Mouse (Mus musculus) lung, embryonic 14.5 days (tissue): ENCODE results near the gene Cnp. TPM values are rescaled to one million over a fixed set of nuclear protein-coding genes. Genes with fewer than 3 reads are reported as not detected.
A peak's percentile ranks its signal among the peaks of the same experiment; 100 is the strongest.

Experiments used
- ATAC-seq: fragments of 200-750 bp; cut with Nextera tagmentation; 2 replicates; pipeline ENCODE4 v1.8.0; 2017; ENCODE audit warnings: mild to moderate bottlenecking, moderate TSS enrichment, moderate library complexity; ENCODE audit not compliant: insufficient read depth
- DNase-seq: peaks from one replicate; pipeline ENCODE4 v3.0.0-alpha.2; 2015
- H3K27ac ChIP-seq: fragments of 300-500 bp; sonication (generic); 2 replicates; pipeline ENCODE4 v1.5.1; 2014; ENCODE audit warnings: low read depth, mild to moderate bottlenecking, moderate library complexity
- H3K27me3 ChIP-seq: fragments of 300-500 bp; sonication (generic); 2 replicates; pipeline ENCODE4 v1.6.1; 2014; ENCODE audit warnings: low read length, control low read depth; ENCODE audit not compliant: insufficient read depth
- H3K36me3 ChIP-seq: fragments of 300-500 bp; sonication (generic); 2 replicates; pipeline ENCODE4 v1.6.1; 2014; ENCODE audit warnings: control low read depth; ENCODE audit not compliant: insufficient read depth
- H3K4me1 ChIP-seq: fragments of 300-500 bp; sonication (generic); 2 replicates; pipeline ENCODE4 v1.6.1; 2014; ENCODE audit warnings: antibody characterized with exemption, control low read depth; ENCODE audit not compliant: insufficient read depth
- H3K4me2 ChIP-seq: fragments of 300-500 bp; sonication (generic); 2 replicates; pipeline ENCODE4 v1.6.1; 2014; ENCODE audit warnings: mild to moderate bottlenecking
- H3K4me3 ChIP-seq: fragments of 300-500 bp; sonication (generic); 2 replicates; pipeline ENCODE4 v1.5.1; 2014; ENCODE audit warnings: low read depth, low read length
- H3K9ac ChIP-seq: fragments of 300-500 bp; sonication (generic); 2 replicates; pipeline ENCODE4 v1.6.1; 2014
- H3K9me3 ChIP-seq: fragments of 300-500 bp; sonication (generic); 2 replicates; pipeline ENCODE4 v1.6.1; 2016; ENCODE audit warnings: low read depth, low read length, control low read depth
- CTCF ChIP-seq: IDR thresholded peaks from 2 replicates; pipeline ENCODE4 v1.5.1; 2016; ENCODE audit warnings: antibody characterized with exemption, low read depth
- WGBS: fragments of 180-500 bp; shearing (Covaris S2); extraction: QIAGEN DNeasy Blood & Tissue Kit; methylation state at CpG from one replicate; pipeline ENCODE4 v1.1.7; 2014; 5-methylcytosine and 5-hydroxymethylcytosine counted together
- polyA plus RNA-seq: library from polyadenylated mRNA; unstranded; fragments of >200 nt; fragmentation: Nextera tagmentation; extraction: Ambion mirVana; gene quantifications from 2 replicates; pipeline ENCODE4 v1.2.1, GENCODE M21; 2014

Cnp gene
- polyA plus RNA-seq = 24.4 and 25.4 TPM in 2 replicates

DNA sequence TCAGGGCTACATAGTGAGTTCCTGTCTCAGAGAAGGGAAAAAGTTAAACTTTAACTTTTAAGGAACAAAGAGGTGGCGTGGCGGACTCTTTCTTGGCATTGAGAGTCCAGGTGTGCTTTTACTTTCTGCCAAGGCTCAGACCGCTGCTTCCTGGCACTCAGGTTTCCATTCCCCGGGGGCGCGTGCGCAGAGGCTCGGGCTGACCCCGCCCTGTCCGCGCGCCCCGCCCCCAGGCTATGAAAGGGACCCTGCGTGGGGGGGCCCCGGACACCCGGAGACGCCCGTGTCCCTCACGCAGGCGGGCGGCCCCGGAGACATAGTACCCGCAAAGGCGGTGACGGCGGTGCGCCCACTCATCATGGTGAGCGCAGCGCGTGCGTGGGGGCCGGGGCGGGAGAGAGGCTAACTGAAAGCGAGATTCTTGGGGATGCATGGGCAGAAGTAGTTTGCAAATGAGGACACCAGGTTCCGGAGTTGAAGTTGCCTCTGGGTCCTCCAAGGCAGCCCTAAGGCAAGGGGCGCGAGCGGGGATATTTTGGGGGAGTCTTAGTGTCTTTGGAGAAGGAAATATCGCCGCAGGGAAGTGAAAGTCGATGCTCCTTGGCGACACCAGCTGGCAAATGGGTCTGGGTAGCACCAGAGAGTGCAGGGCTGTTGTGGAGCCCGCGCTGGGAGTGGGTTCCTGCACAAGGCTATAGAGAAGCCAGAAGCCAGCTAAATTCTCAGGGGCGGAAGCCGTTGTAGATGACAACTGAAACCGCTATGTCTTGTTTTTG, at the start of gene Cnp:
Gene Cnp (plus strand): TSS at position 197 of the 776 bp plus-strand sequence.
- Histone ChIP-seq H3K9ac (peak within 1 kb of the TSS; percentile 55), H3K9me3 (no peaks in the 10 kb centered on the region), H3K27me3 (peaks cover 3% of the 10 kb centered on the region; the same call in 1 of the 2 replicates), H3K4me3 (peak within 1 kb of the TSS; percentile 65), H3K27ac (peak within 1 kb of the TSS; percentile 15; the same call in 1 of the 2 replicates), H3K36me3 (peaks cover 20% of the 10 kb centered on the region; the same call in 1 of the 2 replicates), H3K4me1 (peaks cover 4% of the 10 kb centered on the region; the same call in 1 of the 2 replicates), H3K4me2 (peak within 1 kb of the TSS; percentile 71)
- ATAC-seq = peak; percentile 83
- peak; percentile 86 for DNase-seq
- TF ChIP-seq CTCF = peak; percentile 16; the same call in 1 of the 2 replicates
- WGBS = 2% methylated on average over 47 of the region's 47 CpGs

DNA sequence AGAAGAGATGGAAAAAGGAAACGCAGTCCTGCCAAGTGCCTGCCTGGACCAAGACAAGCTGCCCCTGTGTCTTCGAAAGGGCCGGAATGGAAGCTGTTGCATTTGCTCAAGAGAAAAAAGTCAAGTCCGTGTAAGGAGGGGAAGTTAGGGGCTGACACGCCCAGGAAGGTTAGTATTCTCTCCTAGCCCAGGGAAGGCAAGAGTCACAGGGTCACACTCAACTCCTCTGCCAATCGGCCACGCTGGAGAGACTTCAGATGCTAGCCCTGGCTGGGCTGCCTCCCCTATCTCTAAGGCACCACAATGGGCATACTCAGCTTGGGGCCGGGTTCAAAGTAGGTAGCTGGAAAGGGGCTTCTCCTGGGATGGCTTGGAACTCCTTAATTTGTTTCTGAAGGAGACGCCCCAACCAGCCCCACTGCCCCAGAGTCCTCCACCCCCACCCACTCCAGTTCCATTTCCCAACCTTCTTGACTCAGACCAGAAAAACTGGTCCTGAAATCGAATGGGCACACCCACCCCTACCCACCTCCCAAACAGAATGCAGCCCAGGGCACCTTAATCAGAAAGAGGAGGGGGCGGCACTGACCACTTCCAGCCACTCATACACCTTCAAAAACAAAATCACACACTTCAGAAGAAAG, 49.6 kb upstream of the Cnp start:
- peak; percentile 36 for DNase-seq

DNA sequence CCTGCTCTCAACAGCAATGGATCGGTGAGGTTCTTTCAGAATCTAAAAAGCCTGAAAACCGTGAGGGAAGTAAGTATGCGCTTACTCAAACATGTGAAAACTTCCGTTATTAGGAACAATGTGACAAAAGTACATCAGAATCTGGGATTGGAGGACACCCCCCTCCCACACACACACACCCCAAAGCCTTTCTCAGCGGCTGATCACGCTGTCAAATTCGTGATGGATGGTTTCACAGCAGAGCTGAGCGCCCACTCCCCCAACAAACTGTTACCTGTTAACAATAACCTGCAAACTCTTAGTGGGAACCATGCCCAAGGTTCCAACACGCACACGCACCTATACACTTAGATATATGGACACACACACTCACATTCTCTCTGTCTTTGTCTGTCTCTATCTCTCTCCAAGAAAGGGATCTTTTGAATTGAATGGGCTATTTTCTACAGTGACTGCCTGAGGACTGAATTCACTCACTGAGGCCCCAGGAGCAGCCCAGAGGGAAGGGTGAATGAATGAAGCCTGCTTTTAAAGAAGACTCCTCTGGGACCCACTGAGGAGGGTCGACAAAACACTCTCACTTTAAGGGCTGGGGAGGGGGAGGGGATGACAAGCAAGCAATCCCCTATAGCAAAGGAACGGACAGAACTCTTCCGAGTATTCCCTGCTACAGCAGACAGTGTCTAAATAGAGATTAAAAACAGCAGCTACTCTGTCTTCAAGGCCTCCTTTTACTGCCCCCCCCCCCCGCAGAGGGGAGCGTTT, 48.5 kb upstream of the Cnp start:
- no peak for TF ChIP-seq CTCF
- no peaks in the 10 kb centered on the region for H3K9me3 ChIP-seq
- DNase-seq (no peak), ATAC-seq (no peak)
- H3K27ac ChIP-seq = no peak overlapping the region
- WGBS = 7% methylated on average over 15 of the region's 15 CpGs
- H3K4me3 ChIP-seq = peak overlapping the region; percentile 78
- peaks cover 16% of the 10 kb centered on the region; the same call in 1 of the 2 replicates for H3K4me1 ChIP-seq
- H3K4me2 ChIP-seq = peak overlapping the region; percentile 95
- peaks cover 30% of the 10 kb centered on the region for H3K36me3 ChIP-seq
- no peaks in the 10 kb centered on the region for H3K27me3 ChIP-seq
- H3K9ac ChIP-seq = peak overlapping the region; percentile 79

More for the DNA sequence above, 49.6 kb upstream of the Cnp start:
- 38% methylated on average over 11 of the region's 11 CpGs for WGBS
- Histone ChIP-seq H3K9ac (peak overlapping the region; percentile 17), H3K4me3 (peak overlapping the region; percentile 78), H3K27me3 (no peaks in the 10 kb centered on the region), H3K27ac (peak overlapping the region; percentile 38), H3K4me2 (peak overlapping the region; percentile 95), H3K9me3 (no peaks in the 10 kb centered on the region), H3K4me1 (peaks cover 16% of the 10 kb centered on the region; the same call in 1 of the 2 replicates), H3K36me3 (peaks cover 42% of the 10 kb centered on the region)
- TF ChIP-seq CTCF = no peak
- no peak for ATAC-seq

DNA sequence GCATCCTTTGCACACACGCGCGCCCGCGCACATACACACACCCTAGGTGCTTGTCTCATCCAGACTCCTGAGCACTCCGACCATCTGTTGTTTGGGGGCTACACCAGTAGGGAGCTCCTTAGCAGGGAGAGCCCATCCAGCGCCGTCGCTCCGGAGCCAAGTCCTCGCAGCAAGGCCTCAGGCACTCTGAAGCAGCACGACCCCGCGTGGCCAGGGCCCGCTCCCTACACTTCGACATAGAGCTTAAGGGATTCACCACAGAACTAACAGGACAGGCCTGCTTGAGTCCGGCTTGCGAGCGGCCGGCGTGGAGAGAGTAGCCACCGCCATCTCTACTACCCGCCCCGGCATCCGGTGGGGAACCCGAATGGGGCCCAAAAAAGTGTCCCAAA, 47.6 kb upstream of the Cnp start:
- Histone ChIP-seq H3K9ac (peak overlapping the region; percentile 79), H3K36me3 (peaks cover 22% of the 10 kb centered on the region), H3K4me1 (peaks cover 16% of the 10 kb centered on the region; the same call in 1 of the 2 replicates), H3K4me2 (peak overlapping the region; percentile 95), H3K27ac (peak overlapping the region; percentile 91), H3K9me3 (no peaks in the 10 kb centered on the region), H3K27me3 (no peaks in the 10 kb centered on the region), H3K4me3 (peak overlapping the region; percentile 78)
- peak; percentile 43 for TF ChIP-seq CTCF
- peak; percentile 79 for DNase-seq
- WGBS = 1% methylated on average over 26 of the region's 26 CpGs
- ATAC-seq = peak; percentile 47

DNA sequence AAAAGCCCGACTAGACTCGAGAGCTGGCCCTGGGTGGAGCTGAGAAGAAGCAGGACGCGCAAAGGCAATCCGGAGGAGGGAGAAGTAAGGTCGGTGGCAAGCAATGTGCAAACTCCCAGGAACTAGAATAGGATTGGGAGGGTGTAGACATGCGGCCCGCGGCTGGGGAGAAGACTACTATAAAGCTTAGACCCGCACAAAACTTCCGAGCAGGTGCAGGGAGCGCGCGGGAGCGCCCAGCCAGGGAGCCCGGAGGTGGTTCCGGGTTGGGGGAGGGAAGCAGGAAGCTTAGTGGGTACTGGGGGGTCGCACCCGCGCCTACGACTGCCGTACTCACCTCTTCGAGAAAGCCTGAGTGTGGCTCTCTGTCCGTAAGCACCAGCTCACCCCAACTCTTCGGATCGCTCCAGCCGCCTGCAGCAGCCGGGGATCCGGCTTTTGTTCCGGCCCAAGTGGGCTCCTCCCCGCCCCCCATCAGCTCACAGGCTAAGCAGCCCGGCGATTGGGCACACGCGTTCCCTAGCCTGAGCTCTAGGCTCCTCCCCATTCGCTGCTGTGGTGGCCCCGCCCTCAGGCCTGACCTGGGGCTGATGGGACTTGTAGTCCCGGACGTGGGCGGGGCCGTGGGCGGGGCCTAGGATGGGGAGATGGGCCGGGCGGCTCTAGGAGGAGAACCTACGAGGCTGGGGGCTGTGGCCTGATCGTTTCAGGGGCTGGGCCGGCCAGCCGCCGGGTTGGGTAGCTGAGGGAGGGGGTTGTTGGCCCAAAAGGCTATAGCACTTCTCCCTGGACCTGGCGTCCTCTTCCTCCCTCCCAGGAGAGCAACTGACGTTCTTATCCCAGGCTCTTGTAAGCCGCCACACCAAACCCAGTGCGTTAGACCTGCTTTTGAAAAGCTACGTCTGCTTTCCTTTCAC, 47.0 kb upstream of the Cnp start, which contains the start of gene Acly:
Gene Acly (minus strand): TSS at position 543 of the 917 bp plus-strand sequence.
- Histone ChIP-seq H3K4me3 (peak within 1 kb of the TSS; percentile 78), H3K36me3 (peaks cover 16% of the 10 kb centered on the region), H3K4me1 (peaks cover 16% of the 10 kb centered on the region; the same call in 1 of the 2 replicates), H3K27me3 (no peaks in the 10 kb centered on the region), H3K4me2 (peak within 1 kb of the TSS; percentile 95), H3K27ac (peak within 1 kb of the TSS; percentile 91), H3K9ac (peak within 1 kb of the TSS; percentile 79), H3K9me3 (no peaks in the 10 kb centered on the region)
- DNase-seq (peak; percentile 99), ATAC-seq (peak; percentile 97)
- TF ChIP-seq CTCF = no peak
- under 1% methylated on average over 54 of the region's 54 CpGs for whole genome bisulfite sequencing
